ENCODE assay signal across 8 mouse cellular contexts in the genomic region with DNA sequence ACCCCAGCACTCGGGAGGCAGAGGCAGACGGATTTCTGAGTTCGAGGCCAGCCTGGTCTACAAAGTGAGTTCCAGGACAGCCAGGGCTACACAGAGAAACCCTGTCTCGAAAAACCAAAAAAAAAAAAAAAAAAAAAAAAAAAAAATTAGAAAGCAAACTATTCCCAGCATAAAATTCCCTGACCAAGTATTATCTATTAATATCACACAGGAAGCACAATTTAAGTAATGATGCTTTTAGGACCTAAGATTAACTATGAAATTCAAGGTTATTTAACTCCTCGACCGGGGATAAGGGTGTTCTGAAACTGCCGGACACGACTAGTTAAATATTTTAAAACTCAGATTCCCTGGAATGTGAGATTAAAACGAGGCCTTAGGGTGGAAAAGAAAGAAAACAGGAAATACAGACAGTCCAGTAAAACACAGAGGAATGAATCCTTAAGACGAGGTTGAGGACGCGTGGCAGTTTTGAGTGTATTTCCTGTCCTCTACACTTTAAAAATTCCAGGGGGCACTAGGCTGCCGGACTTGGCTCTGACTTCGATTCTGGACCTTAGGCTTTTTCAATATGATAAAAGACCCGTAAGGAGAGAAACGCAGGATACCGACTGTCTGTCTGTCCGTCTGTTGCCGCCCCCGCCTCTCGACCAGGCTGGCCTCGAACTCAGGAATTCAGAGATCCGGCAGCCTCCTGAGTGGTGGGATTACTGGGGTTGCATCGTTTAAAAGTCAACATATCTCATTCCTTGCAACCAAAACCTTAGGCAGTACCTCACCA. TPM values are rescaled to one million over a fixed set of nuclear protein-coding genes. Genes with fewer than 3 reads are reported as not detected.
DNase-seq lines count a peak whose midpoint lies in the region; ATAC-seq and TF ChIP-seq lines count a peak whose summit lies in the region.

No protein-coding gene starts in this region.

- in situ Hi-C loops in ES-E14 (cut with MboI; ENCODE audit: low sequenced_read_pairs in 2 of 2, unreplicated experiment in 2 of 2): no loop called here

- no peak overlapping the region for H3K27ac ChIP-seq in ES-E14 (ENCODE audit: insufficient read depth, low read depth, low read length, poor library complexity, severe bottlenecking)
- peak overlapping the region; percentile 1 for H3K27ac ChIP-seq in cortical plate, adult 2 months (ENCODE audit: insufficient read depth, low read length)
- H3K27ac ChIP-seq in heart, adult 2 months: peak overlapping the region; percentile 88
- H3K27ac ChIP-seq in kidney, adult 2 months (ENCODE audit: insufficient read depth, low read depth, low read length): peak overlapping the region; percentile 87
- H3K27ac ChIP-seq in lung, embryonic 14.5 days (ENCODE audit: low read depth): peak overlapping the region; percentile 94
- H3K27ac ChIP-seq in olfactory bulb, adult 2 months (ENCODE audit: insufficient read depth, low read depth, low read length): peak overlapping the region; percentile 32; the same call in 1 of the 2 replicates

- no peak for DNase-seq in ES-E14 (ENCODE audit: low read depth, low spot score)
- DNase-seq in heart, adult 2 months: peak; percentile 43 to 61
- DNase-seq in kidney, adult 2 months: peak; percentile 61
- DNase-seq in lung, embryonic 14.5 days: peak; percentile 76

- H3K79me3 ChIP-seq in C2C12 (ENCODE audit: low read depth): peaks cover 34% of the 10 kb centered on the region

- H3K79me2 ChIP-seq in C2C12 (ENCODE audit: control insufficient read depth, insufficient read depth): peaks cover 36% of the 10 kb centered on the region
- peaks cover 3% of the 10 kb centered on the region for H3K79me2 ChIP-seq in heart, adult 2 months (replicated peaks; ENCODE audit: control insufficient read depth, insufficient read depth, low read length)

- 16% methylated on average over 24 of the region's 24 CpGs for WGBS in heart, adult 2 months
- WGBS in kidney, adult 2 months: 8% methylated on average over 24 of the region's 24 CpGs
- 15% methylated on average over 23 of the region's 24 CpGs for WGBS in lung, embryonic 14.5 days
- 23% methylated on average over 24 of the region's 24 CpGs for WGBS in olfactory bulb, adult 2 months

- intact Hi-C loops in heart, adult 2 months (cut with DNase I): loop anchor here (2.0 to 10.0 kb wide), 6 partner anchors 56 to 1791 kb away; a partner anchor contains a TSS

- H3K4me1 ChIP-seq in ES-E14 (ENCODE audit: control insufficient read depth in 2 of 2, insufficient read depth in 2 of 2, low read length in 2 of 2, poor library complexity in 1 of 2): peaks cover 3% of the 10 kb centered on the region in 2 experiments; a peak in 2 of 4 replicates
- peaks cover 6% of the 10 kb centered on the region; the same call in 1 of the 2 replicates for H3K4me1 ChIP-seq in cortical plate, adult 2 months (ENCODE audit: control insufficient read depth, insufficient read depth, low read length)
- H3K4me1 ChIP-seq in heart, adult 2 months (ENCODE audit: control insufficient read depth, insufficient read depth, low read length): peaks cover 12% of the 10 kb centered on the region
- H3K4me1 ChIP-seq in kidney, adult 2 months (ENCODE audit: control insufficient read depth, insufficient read depth, low read length): peaks cover 32% of the 10 kb centered on the region
- H3K4me1 ChIP-seq in lung, embryonic 14.5 days (ENCODE audit: insufficient read depth): peaks cover 13% of the 10 kb centered on the region; the same call in 1 of the 2 replicates
- H3K4me1 ChIP-seq in olfactory bulb, adult 2 months (ENCODE audit: control insufficient read depth, insufficient read depth, low read length): peaks cover 6% of the 10 kb centered on the region

- ATAC-seq in lung, embryonic 14.5 days (ENCODE audit: insufficient read depth): peak; percentile 7; the same call in 1 of the 2 replicates
- no peak for ATAC-seq in monocyte, adult 5-6 weeks (replicated peaks; ENCODE audit: insufficient number of reproducible peaks, low FRiP score, low TSS enrichment, poor library complexity, severe bottlenecking)

- H3K9ac ChIP-seq in ES-E14 (ENCODE audit: insufficient read depth, low read depth, low read length, poor library complexity, severe bottlenecking): peak overlapping the region; percentile 72; the same call in 1 of the 2 replicates
- peak overlapping the region; percentile 71 for H3K9ac ChIP-seq in heart, adult 2 months (ENCODE audit: low read depth, low read length)
- H3K9ac ChIP-seq in lung, embryonic 14.5 days: peak overlapping the region; percentile 60

- TF ChIP-seq EP300 in heart, adult 2 months (IDR thresholded peaks at IDR 0.05; ENCODE audit: insufficient read depth, low read depth, low read length): no peak

- peak overlapping the region; percentile 46 for H3ac ChIP-seq in C2C12 (ENCODE audit: control insufficient read depth, insufficient read length, low read depth)

- no peaks in the 10 kb centered on the region for H3K36me3 ChIP-seq in C2C12 (ENCODE audit: control insufficient read depth, insufficient read depth)
- H3K36me3 ChIP-seq in ES-E14 (ENCODE audit: control insufficient read depth, insufficient read depth, low read length, poor library complexity, severe bottlenecking): no peaks in the 10 kb centered on the region
- peaks cover 8% of the 10 kb centered on the region for H3K36me3 ChIP-seq in heart, adult 2 months (ENCODE audit: control insufficient read depth, insufficient read depth, low read length)
- H3K36me3 ChIP-seq in kidney, adult 2 months (ENCODE audit: control insufficient read depth, insufficient read depth, low read length): no peaks in the 10 kb centered on the region
- no peaks in the 10 kb centered on the region for H3K36me3 ChIP-seq in lung, embryonic 14.5 days (ENCODE audit: insufficient read depth)

- no peak for TF ChIP-seq POLR2A in cortical plate, adult 2 months (IDR thresholded peaks at IDR 0.05; ENCODE audit: extremely low read depth, insufficient read depth, low read length)
- no peak for TF ChIP-seq POLR2A in heart, adult 2 months (IDR thresholded peaks at IDR 0.05; ENCODE audit: insufficient read depth, low read depth, low read length)
- TF ChIP-seq POLR2A in kidney, adult 2 months (IDR thresholded peaks at IDR 0.05; ENCODE audit: low read depth, low read length): no peak
- no peak for TF ChIP-seq POLR2A in olfactory bulb, adult 2 months (IDR thresholded peaks at IDR 0.05; ENCODE audit: insufficient read depth, low read depth, low read length)

- TF ChIP-seq CTCF in C2C12 (IDR thresholded peaks at IDR 0.05; ENCODE audit: control insufficient read depth, insufficient read depth, insufficient read length): no peak
- no peak for TF ChIP-seq CTCF in cortical plate, adult 2 months (IDR thresholded peaks at IDR 0.05; ENCODE audit: extremely low read depth, insufficient read depth, low read length)
- TF ChIP-seq CTCF in heart, adult 2 months (IDR thresholded peaks at IDR 0.05): peak; percentile 30
- TF ChIP-seq CTCF in kidney, adult 2 months (conservative IDR thresholded peaks at IDR 0.05; ENCODE audit: insufficient read depth, insufficient read length, low read depth, low read length): no peak
- no peak for TF ChIP-seq CTCF in lung, embryonic 14.5 days (IDR thresholded peaks at IDR 0.05; ENCODE audit: low read depth)
- no peak for TF ChIP-seq CTCF in olfactory bulb, adult 2 months (IDR thresholded peaks at IDR 0.05; ENCODE audit: insufficient read depth, low read depth, low read length)

- H3K9me3 ChIP-seq in ES-E14 (ENCODE audit: control insufficient read depth, insufficient read depth, low read depth, low read length): no peaks in the 10 kb centered on the region
- H3K9me3 ChIP-seq in lung, embryonic 14.5 days (ENCODE audit: low read depth, low read length): no peaks in the 10 kb centered on the region

- peak overlapping the region; percentile 78 for H3K4me2 ChIP-seq in lung, embryonic 14.5 days

- no peaks in the 10 kb centered on the region for H3K27me3 ChIP-seq in C2C12 (ENCODE audit: control insufficient read depth, insufficient read depth, insufficient read length)
- H3K27me3 ChIP-seq in heart, adult 2 months (ENCODE audit: control insufficient read depth, insufficient read depth, low read length): no peaks in the 10 kb centered on the region
- no peaks in the 10 kb centered on the region for H3K27me3 ChIP-seq in kidney, adult 2 months (replicated peaks; ENCODE audit: control insufficient read depth, insufficient read depth, low read length)
- H3K27me3 ChIP-seq in lung, embryonic 14.5 days (ENCODE audit: insufficient read depth, low read length): no peaks in the 10 kb centered on the region

- peak overlapping the region; percentile 71 for H3K4me3 ChIP-seq in C2C12 (ENCODE audit: insufficient read depth, poor library complexity, severe bottlenecking)
- peak overlapping the region; percentile 60 to 72 for H3K4me3 ChIP-seq in ES-E14 (ENCODE audit: insufficient read depth in 1 of 2, low read depth in 1 of 2, low read length in 2 of 2, poor library complexity in 1 of 2, severe bottlenecking in 1 of 2)
- H3K4me3 ChIP-seq in cortical plate, adult 2 months (ENCODE audit: insufficient read depth, low read length): peak overlapping the region; percentile 84
- peak overlapping the region; percentile 97 for H3K4me3 ChIP-seq in heart, adult 2 months
- peak overlapping the region; percentile 77 for H3K4me3 ChIP-seq in kidney, adult 2 months (ENCODE audit: insufficient read depth, low read depth, low read length)
- H3K4me3 ChIP-seq in lung, embryonic 14.5 days (ENCODE audit: low read depth, low read length): peak overlapping the region; percentile 87
- H3K4me3 ChIP-seq in olfactory bulb, adult 2 months (ENCODE audit: insufficient read depth, low read depth, low read length): peak overlapping the region; percentile 36

RNA-seq across cellular contexts. Expression of a gene that starts 1.5 kb away (rescaled TPM):
- 8.6 TPM for polyA plus RNA-seq in C2C12 (2012; fragmentation: generic; extraction: Trizol)
- 14.9 and 19.8 TPM in 2 replicates for total RNA-seq in ES-E14 (2012; rRNA removed)
- polyA plus RNA-seq in cortical plate, adult 2 months (2012; rRNA removed): 20.3 and 23.1 TPM in 2 replicates
- 10 to 100 TPM; 43.5 to 48.5 TPM for total RNA-seq in heart, adult 2 months (2021)
- polyA plus RNA-seq in heart, adult 2 months (2012; rRNA removed): 6.5 and 13.4 TPM in 2 replicates
- 7.9 and 10.2 TPM in 2 replicates for polyA plus RNA-seq in kidney, adult 2 months (2012; rRNA removed)
- 17.3 and 17.6 TPM in 2 replicates for polyA plus RNA-seq in lung, embryonic 14.5 days (2014; fragmentation: Nextera tagmentation; extraction: Ambion mirVana)
- polyA plus RNA-seq in olfactory bulb, adult 2 months (2012; ENCODE audit: insufficient read depth, insufficient read length, low replicate concordance, missing spikeins): not detected in 2 replicates
- total RNA-seq in monocyte, adult 5-6 weeks (2017): 43.9 to 60.4 TPM (median 50.6 TPM) in 3 replicates

RNA-seq across cellular contexts. Expression of a gene that starts 30.1 kb away (rescaled TPM):
- 14.7 TPM for polyA plus RNA-seq in C2C12 (2012; fragmentation: generic; extraction: Trizol)
- 30.9 and 39.7 TPM in 2 replicates for total RNA-seq in ES-E14 (2012; rRNA removed)
- 44.9 and 47.5 TPM in 2 replicates for polyA plus RNA-seq in cortical plate, adult 2 months (2012; rRNA removed)
- total RNA-seq in heart, adult 2 months (2021): 1 to 10 TPM; 5.9 to 6.1 TPM
- polyA plus RNA-seq in heart, adult 2 months (2012; rRNA removed): 4.4 and 7.3 TPM in 2 replicates
- 9.5 and 9.9 TPM in 2 replicates for polyA plus RNA-seq in kidney, adult 2 months (2012; rRNA removed)
- polyA plus RNA-seq in lung, embryonic 14.5 days (2014; fragmentation: Nextera tagmentation; extraction: Ambion mirVana): 4.9 and 5.2 TPM in 2 replicates
- polyA plus RNA-seq in olfactory bulb, adult 2 months (2012; ENCODE audit: insufficient read depth, insufficient read length, low replicate concordance, missing spikeins): not detected in 2 replicates
- 1.1 to 3.1 TPM (median 1.2 TPM) in 3 replicates for total RNA-seq in monocyte, adult 5-6 weeks (2017)

Comparison
In these comparisons a context has a peak if more than half of its experiments do, and no peak if none do; other contexts are left out.
1. H3K4me3 ChIP-seq: peak in every context shown above with its lines; median percentile 97 in heart, adult 2 months; 87 in lung, embryonic 14.5 days; 84 in cortical plate, adult 2 months; 77 in kidney, adult 2 months; 71 in C2C12; 66 in ES-E14; 36 in olfactory bulb, adult 2 months.